Comparison of ENCODE assay signal across 10 mouse cellular contexts in genomic region chr11:78531046-78531445, GRCm38 (mm10). TPM values are rescaled to one million over a fixed set of nuclear protein-coding genes. Genes with fewer than 3 reads are reported as not detected.
DNase-seq lines count a peak whose midpoint lies in the region; ATAC-seq and TF ChIP-seq lines count a peak whose summit lies in the region.
"Had no signal": no experiment of that assay in that cellular context is flagged by ENCODE, and none has a peak within 500 bp of the region (broad histone marks: within the 10 kb centered on the region; RNA-seq: fewer than 3 reads in every experiment).

No protein-coding gene starts in this region.

- no peak overlapping the region for H3K9ac ChIP-seq in neural tube, embryonic 15.5 days (replicated peaks)
- H3K9ac ChIP-seq in forebrain, embryonic 11.5 days (ENCODE audit: low read length), result no peak overlapping the region

- WGBS in neural tube, embryonic 15.5 days, result 83% methylated on average over 6 of the region's 6 CpGs
- WGBS in thymus, adult 2 months, result 91% methylated on average over 6 of the region's 6 CpGs
- 83% methylated on average over 6 of the region's 6 CpGs for WGBS in forebrain, embryonic 11.5 days

- no peaks in the 10 kb centered on the region for H3K9me3 ChIP-seq in neural tube, embryonic 15.5 days (replicated peaks)
- no peaks in the 10 kb centered on the region for H3K9me3 ChIP-seq in forebrain, embryonic 11.5 days (ENCODE audit: control insufficient read depth, low read length)
- H3K9me3 ChIP-seq: G1E had no signal

- H3K4me2 ChIP-seq in neural tube, embryonic 15.5 days, result no peak overlapping the region
- no peak overlapping the region for H3K4me2 ChIP-seq in forebrain, embryonic 11.5 days (ENCODE audit: low read depth, low read length, severe bottlenecking)

- ATAC-seq in neural tube, embryonic 15.5 days (ENCODE audit: low FRiP score), result no peak
- no peak for ATAC-seq in forebrain, embryonic 11.5 days (replicated peaks; ENCODE audit: low FRiP score)

- TF ChIP-seq CTCF in thymus, adult 2 months (IDR thresholded peaks at IDR 0.05; ENCODE audit: borderline replicate concordance, control insufficient read depth, extremely low read depth, insufficient read depth, low read length, poor library complexity), result no peak

- H3K27me3 ChIP-seq in neural tube, embryonic 15.5 days (replicated peaks), result no peaks in the 10 kb centered on the region
- no peaks in the 10 kb centered on the region for H3K27me3 ChIP-seq in thymus, adult 2 months (ENCODE audit: control insufficient read depth, insufficient read depth, low read length)
- H3K27me3 ChIP-seq in forebrain, embryonic 11.5 days (ENCODE audit: control insufficient read depth, insufficient read depth, low read length), result no peaks in the 10 kb centered on the region

- TF ChIP-seq POLR2A in thymus, adult 2 months (IDR thresholded peaks at IDR 0.05; ENCODE audit: control insufficient read depth, extremely low read depth, insufficient read depth, low read length, poor library complexity), result no peak

- no peak overlapping the region for H3K4me3 ChIP-seq in neural tube, embryonic 15.5 days (replicated peaks)
- H3K4me3 ChIP-seq in thymus, adult 2 months (ENCODE audit: control insufficient read depth, insufficient read depth, low read length), result no peak overlapping the region
- no peak overlapping the region for H3K4me3 ChIP-seq in forebrain, embryonic 11.5 days (ENCODE audit: low read depth, low read length)
- H3K4me3 ChIP-seq: myocyte had no signal

- no peak for DNase-seq in neural tube, embryonic 10.5 days (ENCODE audit: extremely low spot score, low spot score)
- peak; percentile 88 for DNase-seq in heart, adult 8-10 months (ENCODE audit: low spot score)
- peak; percentile 78 for DNase-seq in kidney, adult 9 months
- peak; percentile 51 for DNase-seq in lung, postnatal 36 days
- DNase-seq in c-Kit-positive CD71-positive TER-119-positive erythroid progenitor cells, embryonic 14.5 days (ENCODE audit: low spot score), result no peak
- DNase-seq in thymus, adult 2 months, result no peak
- DNase-seq in forebrain, embryonic 11.5 days (ENCODE audit: low spot score), result no peak

- H3K36me3 ChIP-seq in neural tube, embryonic 15.5 days, result peaks cover 42% of the 10 kb centered on the region
- no peaks in the 10 kb centered on the region for H3K36me3 ChIP-seq in thymus, adult 2 months (ENCODE audit: control insufficient read depth, insufficient read depth, low read length)
- H3K36me3 ChIP-seq in forebrain, embryonic 11.5 days (ENCODE audit: control insufficient read depth, insufficient read depth, low read length), result peaks cover 8% of the 10 kb centered on the region

- H3K4me1 ChIP-seq in neural tube, embryonic 15.5 days, result peaks cover 20% of the 10 kb centered on the region
- H3K4me1 ChIP-seq in thymus, adult 2 months (replicated peaks; ENCODE audit: control insufficient read depth, insufficient read depth, low read length), result peaks cover 6% of the 10 kb centered on the region
- no peaks in the 10 kb centered on the region for H3K4me1 ChIP-seq in forebrain, embryonic 11.5 days (replicated peaks; ENCODE audit: control insufficient read depth, insufficient read depth, low read length)

- H3K27ac ChIP-seq in neural tube, embryonic 15.5 days (replicated peaks), result peak overlapping the region; percentile 15; the same call in 1 of the 2 replicates
- no peak overlapping the region for H3K27ac ChIP-seq in thymus, adult 2 months (ENCODE audit: control insufficient read depth, insufficient read depth, low read length)
- no peak overlapping the region for H3K27ac ChIP-seq in forebrain, embryonic 11.5 days (ENCODE audit: low read depth, low read length)

RNA-seq across cellular contexts. Expression of gene Tnfaip1, which starts 5.1 kb away (rescaled TPM):
- 56.1 and 60.3 TPM in 2 replicates for polyA plus RNA-seq in neural tube, embryonic 15.5 days (2015; fragmentation: Nextera tagmentation; extraction: Ambion mirVana)
- total RNA-seq in heart, adult 8-10 months (2022), result 10 to 100 TPM; 33.8 to 41.8 (median 37.6) TPM
- polyA plus RNA-seq in thymus, adult 2 months (2012; rRNA removed), result 13.4 and 14.3 TPM in 2 replicates
- 85.8 and 90.1 TPM in 2 replicates for polyA plus RNA-seq in forebrain, embryonic 11.5 days (2014; fragmentation: Nextera tagmentation; extraction: Ambion mirVana)

RNA-seq across cellular contexts. Expression of gene Ift20, which starts 5.1 kb away (rescaled TPM):
- polyA plus RNA-seq in neural tube, embryonic 15.5 days (2015; fragmentation: Nextera tagmentation; extraction: Ambion mirVana), result 120 and 127 TPM in 2 replicates
- 10 to 100 TPM; 30.3 to 36.6 (median 35.8) TPM for total RNA-seq in heart, adult 8-10 months (2022)
- 58.4 and 60.7 TPM in 2 replicates for polyA plus RNA-seq in thymus, adult 2 months (2012; rRNA removed)
- polyA plus RNA-seq in forebrain, embryonic 11.5 days (2014; fragmentation: Nextera tagmentation; extraction: Ambion mirVana), result 87.3 and 92.3 TPM in 2 replicates

RNA-seq across cellular contexts. Expression of gene Poldip2, which starts 19.1 kb away (rescaled TPM):
- polyA plus RNA-seq in neural tube, embryonic 15.5 days (2015; fragmentation: Nextera tagmentation; extraction: Ambion mirVana), result 182 and 192 TPM in 2 replicates
- 100 to 1,000 TPM; 141 to 157 (median 151) TPM for total RNA-seq in heart, adult 8-10 months (2022)
- 41.3 and 43.6 TPM in 2 replicates for polyA plus RNA-seq in thymus, adult 2 months (2012; rRNA removed)
- 144 and 155 TPM in 2 replicates for polyA plus RNA-seq in forebrain, embryonic 11.5 days (2014; fragmentation: Nextera tagmentation; extraction: Ambion mirVana)

RNA-seq across cellular contexts. Expression of gene Tmem199, which starts 19.1 kb away (rescaled TPM):
- polyA plus RNA-seq in neural tube, embryonic 15.5 days (2015; fragmentation: Nextera tagmentation; extraction: Ambion mirVana), result 89.3 and 94.4 TPM in 2 replicates
- 10 to 100 TPM; 11.2 to 12.9 (median 12.5) TPM for total RNA-seq in heart, adult 8-10 months (2022)
- polyA plus RNA-seq in thymus, adult 2 months (2012; rRNA removed), result 13.5 and 17.3 TPM in 2 replicates
- 77.1 and 77.2 TPM in 2 replicates for polyA plus RNA-seq in forebrain, embryonic 11.5 days (2014; fragmentation: Nextera tagmentation; extraction: Ambion mirVana)

RNA-seq across cellular contexts. Expression of gene Tmem97, which starts 19.5 kb away (rescaled TPM):
- polyA plus RNA-seq in neural tube, embryonic 15.5 days (2015; fragmentation: Nextera tagmentation; extraction: Ambion mirVana), result 43.1 and 50.4 TPM in 2 replicates
- total RNA-seq in heart, adult 8-10 months (2022), result 1 to 10 TPM; 3.4 to 5.5 (median 4.3) TPM
- polyA plus RNA-seq in thymus, adult 2 months (2012; rRNA removed), result 20.6 and 21.6 TPM in 2 replicates
- 77.6 and 87.4 TPM in 2 replicates for polyA plus RNA-seq in forebrain, embryonic 11.5 days (2014; fragmentation: Nextera tagmentation; extraction: Ambion mirVana)

Comparison
In these comparisons a context has a peak if more than half of its experiments do, and no peak if none do; other contexts are left out.
1. DNase-seq: peak in heart, adult 8-10 months (single experiment), kidney, adult 9 months (single experiment) and lung, postnatal 36 days (single experiment); none in neural tube, embryonic 10.5 days (single experiment), c-Kit-positive CD71-positive TER-119-positive erythroid progenitor cells, embryonic 14.5 days (single experiment), thymus, adult 2 months (single experiment) and forebrain, embryonic 11.5 days (single experiment).